Mouse (Mus musculus): ENCODE measurements around the gene Stxbp2.
"Not testable (repeated sequence)": the region's sequence is repeated elsewhere in the genome, so short reads cannot be mapped to it uniquely, and the experiment has no call there.

Stxbp2 gene

DNA sequence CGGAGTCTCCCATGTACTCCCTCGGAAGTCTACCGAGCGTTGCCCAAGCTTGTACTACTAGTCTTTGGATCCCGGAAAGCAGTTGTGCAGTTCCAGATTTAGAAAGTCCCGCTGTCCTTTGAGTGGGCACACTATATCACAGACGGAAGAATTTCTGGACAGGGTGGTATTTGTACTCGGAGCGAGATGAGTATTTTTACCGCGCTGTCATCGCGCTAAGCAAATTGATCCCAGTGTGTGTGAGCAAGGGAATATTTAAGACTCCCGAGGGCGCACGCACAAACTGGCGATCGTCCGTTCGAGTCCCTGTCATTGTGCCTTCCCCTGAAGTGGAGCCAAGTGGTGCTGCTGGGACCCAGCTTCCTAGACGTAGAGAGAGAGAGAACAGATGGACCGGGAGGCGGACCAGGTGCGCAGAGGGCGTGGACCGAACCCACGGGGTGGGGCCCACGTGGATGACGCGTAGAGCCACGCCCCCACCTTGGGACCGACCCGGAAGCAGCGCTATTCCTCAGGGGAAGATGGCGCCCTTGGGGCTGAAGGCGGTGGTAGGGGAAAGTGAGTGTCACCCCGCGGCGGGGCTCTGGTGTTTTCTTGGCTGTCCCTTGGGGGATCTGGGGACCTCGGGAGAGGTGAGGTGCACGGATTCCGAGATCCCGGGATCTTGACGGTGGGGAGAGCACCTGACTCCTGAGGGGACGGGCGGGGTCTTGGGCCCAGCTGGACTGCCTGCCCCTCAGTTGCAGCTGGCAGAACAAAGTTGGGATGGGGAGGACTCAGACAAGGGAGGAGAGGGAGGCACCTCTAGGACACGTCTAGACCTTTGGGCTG is at the start of gene Stxbp2:
TSS of gene Stxbp2 (plus strand) at position 309 of the 831 bp plus-strand sequence.
- peak; percentile 77 to 79 for DNase-seq

DNA sequence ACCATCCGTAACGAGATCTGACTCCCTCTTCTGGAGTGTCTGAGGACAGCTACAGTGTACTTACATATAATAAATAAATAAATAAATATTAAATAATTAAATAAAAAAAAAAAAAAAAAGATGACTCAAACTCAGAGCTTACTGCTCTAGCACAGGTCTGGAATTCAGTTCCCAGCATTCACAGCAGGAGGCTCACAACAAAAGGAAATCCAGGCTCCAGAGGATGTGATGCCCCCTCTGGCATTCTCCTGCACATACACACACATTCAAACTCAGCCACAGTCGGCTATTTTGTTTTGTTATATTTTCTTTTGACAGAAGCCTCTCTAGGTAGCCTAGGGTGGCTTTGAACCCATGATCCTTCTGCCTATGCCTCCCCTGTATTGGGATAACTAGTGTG is 48.8 kb upstream of the Stxbp2 start:
- DNase-seq: not testable (repeated sequence)

DNA sequence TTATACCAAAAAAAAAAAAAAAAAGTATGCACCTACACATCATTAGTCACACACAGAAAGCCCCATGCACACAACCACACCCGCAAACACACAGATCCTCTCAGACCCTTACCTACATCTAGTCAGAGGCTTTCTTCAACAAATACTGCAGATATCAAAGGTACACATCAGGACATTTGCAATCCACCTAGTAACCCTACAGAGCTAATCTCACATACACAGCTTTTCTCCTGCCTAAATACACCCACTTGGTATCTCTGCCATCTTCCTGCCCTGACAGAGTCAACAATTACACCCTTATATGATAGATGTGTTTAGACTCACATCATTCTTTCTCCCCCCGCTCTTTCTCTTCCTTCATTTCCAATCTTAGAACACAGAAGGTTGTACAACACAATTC is 44.3 kb upstream of the Stxbp2 start:
- no peak for DNase-seq

DNA sequence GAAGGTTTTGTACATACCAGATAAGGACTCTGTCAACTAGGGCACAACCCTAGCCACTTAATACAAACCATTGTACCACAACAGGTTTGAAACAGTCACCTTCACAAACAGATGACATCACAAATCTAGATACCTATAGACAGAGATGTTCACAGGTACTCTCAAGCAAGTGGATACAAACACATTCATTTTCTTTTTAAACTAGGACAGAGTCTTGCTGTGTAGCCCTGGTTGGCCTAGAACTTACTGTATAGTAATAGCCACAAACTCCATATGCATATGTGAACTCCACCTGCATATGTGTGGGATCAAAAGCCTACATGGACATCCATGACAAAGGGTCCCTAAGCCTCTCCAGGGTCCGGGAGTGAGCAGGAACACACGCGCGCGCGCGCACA is 43.8 kb upstream of the Stxbp2 start, which contains the start of gene Camsap3:
TSS of gene Camsap3 (plus strand) at position 301 of the 398 bp plus-strand sequence.
- DNase-seq: no peak

DNA sequence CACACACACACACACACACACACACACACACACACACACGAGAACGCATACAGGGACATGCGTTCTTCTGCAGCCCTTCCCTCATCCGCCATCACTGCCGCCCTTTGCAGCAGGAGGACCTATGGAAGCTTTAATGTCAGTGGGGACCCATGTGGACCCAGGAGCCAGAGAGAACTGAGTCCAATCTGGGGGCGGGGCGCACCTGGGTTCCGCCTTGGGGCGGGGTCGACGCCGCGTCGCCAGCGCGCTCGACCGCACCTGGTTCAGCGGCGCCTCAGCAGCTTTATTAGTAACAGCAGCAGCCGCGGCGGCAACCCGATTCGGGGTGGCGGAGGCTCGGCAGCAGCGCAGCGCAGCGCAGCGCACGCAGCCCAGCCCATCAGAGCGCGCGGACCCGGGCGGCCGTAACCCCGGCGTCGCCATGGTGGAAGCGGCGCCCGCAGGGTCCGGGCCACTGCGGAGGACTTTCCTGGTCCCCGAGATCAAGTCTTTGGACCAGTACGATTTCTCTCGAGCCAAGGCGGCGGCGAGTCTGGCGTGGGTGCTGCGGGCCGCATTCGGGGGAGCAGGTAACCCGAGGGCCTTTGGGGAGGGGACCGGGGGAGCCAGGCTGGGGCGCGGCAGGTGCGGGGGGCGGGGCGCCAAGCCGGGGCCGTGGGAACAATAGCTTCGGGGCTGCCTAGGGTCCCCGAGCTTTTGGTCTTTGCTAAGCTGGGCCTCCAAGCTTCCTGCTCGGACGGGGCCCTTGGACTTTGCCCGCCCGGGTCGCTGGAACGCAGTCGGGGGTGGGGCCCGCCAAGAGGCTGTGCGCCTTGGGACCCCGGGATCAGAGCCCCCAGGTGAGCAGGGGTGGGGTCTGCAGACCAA is 43.1 kb upstream of the Stxbp2 start:
- peak; percentile 86 for DNase-seq

- peak in 1 of 2 experiments; percentile 57 for DNase-seq
Measured at GRCm38 (mm10) chr8:3588258-3588633, 42.5 kb upstream of the Stxbp2 start.

DNA sequence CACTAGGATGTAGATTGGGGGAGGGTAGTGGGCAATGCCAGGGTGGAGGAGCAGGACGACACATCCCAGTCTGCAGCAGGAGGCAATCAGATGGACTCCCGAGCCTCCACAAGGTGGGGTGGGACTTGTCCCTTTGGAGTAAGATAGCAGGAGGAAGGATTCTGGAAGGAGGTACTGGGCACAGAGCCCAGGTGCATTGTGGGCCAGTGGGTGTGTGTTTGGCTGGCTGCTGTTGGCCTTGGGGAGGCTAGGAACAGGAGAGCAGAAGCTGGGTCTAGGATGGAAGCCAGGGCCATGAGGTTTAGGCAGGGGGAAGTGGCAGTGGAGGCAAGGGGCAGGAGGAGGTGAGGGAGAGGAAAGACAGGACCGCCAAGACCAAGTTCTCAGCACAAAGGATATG is 37.3 kb upstream of the Stxbp2 start:
- peak; percentile 70 to 80 for DNase-seq

- no peak for DNase-seq
Measured at GRCm38 (mm10) chr8:3594466-3594865, 36.3 kb upstream of the Stxbp2 start.

DNA sequence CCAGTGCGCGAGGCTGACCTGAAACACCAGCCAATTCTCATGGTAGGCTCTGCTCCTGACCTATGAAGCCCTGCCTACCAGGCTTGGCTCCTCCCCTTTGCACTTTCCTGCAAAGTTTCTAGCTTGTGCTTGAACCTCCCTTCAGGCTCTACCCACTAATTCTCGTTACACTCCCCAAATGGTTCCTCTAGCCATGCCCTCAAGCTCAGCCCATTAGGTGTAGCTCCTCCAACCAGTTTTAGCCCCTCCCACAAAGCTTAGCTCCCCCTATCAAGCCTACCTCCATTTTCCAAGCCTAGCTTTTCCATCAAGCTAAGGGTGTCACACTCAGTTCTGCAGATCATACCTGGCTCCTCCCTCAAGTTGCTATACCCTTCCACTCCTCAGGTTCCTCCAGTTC is 32.7 kb upstream of the Stxbp2 start:
- no peak for DNase-seq

DNA sequence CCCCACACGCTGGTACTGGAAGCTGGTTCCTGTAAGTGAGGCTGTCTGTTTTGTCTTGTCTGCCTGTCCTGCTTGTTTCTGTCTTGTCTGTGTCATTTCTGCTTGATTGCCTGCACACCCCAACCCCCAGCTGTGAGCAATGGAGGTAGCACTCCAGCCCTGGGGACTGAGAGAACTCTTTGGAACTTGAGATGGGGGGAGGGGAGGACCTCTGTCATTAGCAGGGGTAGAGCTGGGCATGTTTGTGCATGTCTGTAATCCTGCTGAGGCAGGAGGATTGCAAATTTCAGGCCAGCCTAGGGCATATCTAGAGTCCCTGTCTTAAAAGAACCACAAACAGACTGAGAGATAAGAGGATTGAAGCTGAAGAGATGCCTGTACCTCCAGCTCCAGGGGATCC is 31.5 kb upstream of the Stxbp2 start:
- no peak for DNase-seq

DNA sequence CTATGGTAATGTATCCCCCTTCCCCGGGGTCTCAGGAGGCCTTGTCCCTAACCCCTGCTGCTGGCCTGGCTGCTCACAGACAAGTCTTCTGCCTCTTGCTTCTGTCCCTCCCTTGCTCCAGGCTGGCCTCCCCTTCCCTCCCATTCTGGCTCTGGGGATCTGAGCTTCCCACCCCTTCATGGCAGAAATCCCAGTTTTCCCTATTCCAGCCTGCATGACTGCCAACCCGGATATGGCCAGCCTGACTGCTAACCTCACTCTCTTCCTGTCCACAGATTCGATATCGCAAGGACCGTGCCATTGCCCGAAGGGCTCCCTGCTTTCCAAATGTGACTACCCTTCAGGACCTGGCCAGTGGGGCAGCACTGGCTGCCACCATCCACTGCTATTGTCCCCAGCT is 30.4 kb upstream of the Stxbp2 start:
- peak; percentile 38 to 49 for DNase-seq

DNA sequence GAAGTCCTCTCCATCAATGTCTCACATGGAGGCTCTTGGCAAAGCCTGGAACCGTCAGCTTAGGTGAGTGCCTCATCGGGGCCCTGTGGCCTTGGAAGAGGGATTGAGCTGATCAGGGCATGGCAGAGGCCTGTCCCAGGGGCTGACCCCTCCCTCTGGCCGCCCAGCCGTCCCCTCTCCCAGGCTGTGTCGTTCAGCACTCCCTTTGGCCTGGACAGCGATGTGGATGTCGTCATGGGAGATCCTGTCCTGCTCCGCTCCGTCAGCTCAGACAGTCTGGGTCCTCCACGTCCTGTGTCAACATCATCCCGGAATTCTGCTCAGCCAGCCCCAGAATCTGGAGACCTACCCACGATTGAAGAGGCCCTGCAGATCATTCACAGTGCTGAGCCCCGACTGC is 27.3 kb upstream of the Stxbp2 start:
- DNase-seq: no peak

DNA sequence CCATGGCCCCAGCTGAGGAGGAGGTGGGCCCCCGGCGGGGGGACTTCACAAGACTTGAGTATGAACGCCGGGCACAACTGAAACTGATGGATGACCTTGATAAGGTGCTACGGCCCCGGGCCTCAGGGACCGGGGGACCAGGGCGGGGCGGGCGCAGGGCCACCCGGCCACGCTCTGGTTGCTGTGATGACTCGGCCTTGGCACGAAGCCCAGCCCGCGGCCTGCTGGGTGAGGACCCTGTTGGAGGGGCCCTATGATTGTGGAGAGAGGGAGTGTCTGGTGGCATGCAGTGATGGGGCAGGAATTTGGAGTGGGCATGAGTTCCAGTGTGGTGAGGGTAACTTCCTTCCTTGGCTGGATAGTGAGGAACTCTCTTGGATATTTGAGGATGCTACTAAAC is 24.2 kb upstream of the Stxbp2 start:
- DNase-seq: peak in 1 of 2 experiments; percentile 45

GRCm38 (mm10) chr8:3607822-3608221 is 22.9 kb upstream of the Stxbp2 start:
- DNase-seq: no peak

DNA sequence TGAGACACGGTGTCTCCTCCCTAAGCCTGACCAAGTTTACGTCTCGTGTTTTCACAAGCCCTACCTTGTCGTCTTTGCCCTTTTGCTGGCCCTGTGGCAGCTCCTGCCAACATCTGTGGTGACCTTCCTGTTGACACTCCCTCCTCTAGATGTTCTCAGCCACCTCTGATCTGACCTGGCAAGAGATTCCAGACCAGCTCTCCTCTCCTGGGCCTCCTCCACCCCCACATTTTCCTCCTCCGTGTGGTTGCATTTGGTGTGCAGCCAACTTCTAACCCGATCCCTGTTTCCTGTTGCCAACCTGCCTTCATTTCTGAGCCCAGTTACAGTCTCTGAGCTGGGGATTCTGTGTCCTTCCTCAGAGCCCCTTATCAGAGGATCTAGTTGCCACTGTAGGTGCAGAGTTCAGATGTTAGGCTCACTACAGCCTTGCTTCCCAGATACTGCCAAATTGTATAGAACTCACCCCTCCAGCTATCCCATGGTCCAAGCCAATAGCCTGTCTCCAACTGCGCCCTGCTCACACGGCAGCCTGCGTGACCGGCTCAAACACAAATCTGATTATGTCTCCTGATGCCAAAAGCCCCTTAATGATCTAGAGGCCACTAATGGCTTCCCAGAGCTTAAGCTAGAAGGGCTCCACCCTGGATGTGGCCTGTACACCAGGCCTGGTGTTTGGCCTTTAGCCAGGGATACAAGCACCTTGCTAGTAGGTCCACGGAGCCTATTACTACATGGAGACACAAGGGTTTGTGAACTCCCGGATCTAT is 21.5 kb upstream of the Stxbp2 start:
- no peak for DNase-seq

DNA sequence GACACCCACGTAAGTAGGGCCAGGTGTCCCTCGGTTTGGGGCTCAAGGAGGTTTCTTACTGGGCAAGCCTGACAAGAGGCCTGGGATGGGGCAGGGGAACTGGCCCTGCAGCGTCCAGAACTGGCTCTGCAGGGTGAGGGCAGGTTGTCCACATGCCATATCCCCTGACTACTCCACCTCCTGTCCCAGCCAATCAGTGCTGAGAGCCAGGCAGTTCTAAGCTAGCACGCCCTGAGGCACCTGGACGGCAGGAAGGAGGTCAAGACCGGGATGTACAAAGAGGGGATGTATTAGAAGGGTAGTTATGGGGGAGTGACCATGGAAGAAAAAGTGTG is 21.0 kb upstream of the Stxbp2 start:
- DNase-seq: no peak

- peak; percentile 99 for DNase-seq
Measured at GRCm38 (mm10) chr8:3621199-3621970, 9.4 kb upstream of the Stxbp2 start, which contains the start of the genes Xab2 and Pet100. Gene Xab2 (minus strand): TSS chr8:3621316. Gene Pet100 (plus strand): TSS chr8:3621548.

GRCm38 (mm10) chr8:3622119-3622518 is 8.6 kb upstream of the Stxbp2 start:
- DNase-seq: no peak

DNA sequence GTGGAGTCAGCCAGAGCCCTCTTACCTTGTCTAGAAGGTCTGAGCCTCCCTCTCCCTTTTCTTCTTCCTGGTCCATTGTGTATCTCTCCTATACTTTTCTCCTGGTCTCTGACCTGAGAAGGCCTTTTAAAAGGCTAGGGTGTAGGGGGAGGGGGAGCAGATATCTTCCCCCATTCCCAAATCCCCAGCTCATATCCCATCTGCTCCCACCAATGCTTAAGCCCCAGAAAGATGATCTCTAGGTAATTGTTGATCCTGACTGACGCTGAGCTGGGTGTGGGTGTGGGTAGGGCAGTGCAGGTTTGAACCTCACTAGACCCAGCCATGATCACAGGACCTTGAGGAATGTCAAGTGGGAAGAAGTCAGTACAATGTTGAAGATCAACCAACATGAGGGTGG is 5.3 kb upstream of the Stxbp2 start, which contains the start of gene Pcp2:
TSS of gene Pcp2 (minus strand) at position 101 of the 400 bp plus-strand sequence.
- no peak for DNase-seq

DNA sequence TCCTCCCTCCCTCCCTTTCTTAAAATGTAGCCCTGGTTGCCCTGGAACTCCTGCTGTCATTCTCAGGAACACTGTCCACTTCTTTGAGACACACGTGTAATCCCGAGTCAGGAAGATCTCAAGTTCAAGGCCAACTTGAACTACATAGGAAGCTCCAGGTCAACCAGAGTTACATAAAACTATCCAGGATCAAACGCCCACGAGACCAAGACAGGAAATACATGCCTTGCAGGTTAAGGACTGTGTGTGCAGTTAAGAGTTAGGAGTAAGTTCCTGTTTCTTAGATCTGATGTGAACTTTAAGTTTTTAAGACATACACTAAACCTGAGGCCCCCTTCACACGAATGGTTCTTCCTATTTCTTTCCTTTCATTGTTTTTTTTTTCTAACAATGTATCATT is 3.8 kb upstream of the Stxbp2 start:
- DNase-seq: no peak

- DNase-seq: peak; percentile 65 to 70
Measured at GRCm38 (mm10) chr8:3628014-3628413, 2.7 kb upstream of the Stxbp2 start.

DNA sequence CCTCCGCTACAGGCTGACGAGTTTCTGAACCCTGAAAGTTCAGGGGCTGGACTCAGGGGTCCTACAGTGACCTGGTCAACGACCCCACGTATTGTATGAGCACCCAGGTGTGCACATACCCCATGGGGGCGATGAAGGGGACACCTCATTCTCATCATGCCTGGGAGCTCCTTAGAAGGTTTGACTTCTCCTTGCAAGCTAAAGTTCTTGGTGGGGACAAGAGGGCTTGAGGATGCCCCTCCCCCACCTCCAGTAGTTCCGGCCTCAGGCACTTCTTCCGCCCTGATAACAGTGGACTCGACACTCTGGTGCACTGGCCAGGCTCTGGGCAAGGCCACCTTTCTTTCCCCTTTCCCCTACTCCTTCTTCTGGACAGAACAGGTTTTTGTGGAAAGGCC is 722 bp downstream of the Stxbp2 start:
- peak in 1 of 2 experiments; percentile 5 for DNase-seq

All from cerebellum, postnatal 10 days (tissue).